Mouse (Mus musculus) CD4-positive, CD25-positive, alpha-beta regulatory T cell, adult 2 months (primary cell): Measurements from ENCODE around the gene Hal.

Source experiments
- DNase-seq: peaks from one replicate; pipeline ENCODE4 v3.0.0-alpha.2; 2012; ENCODE audit warnings: low read depth, low spot score

The Hal gene

DNA sequence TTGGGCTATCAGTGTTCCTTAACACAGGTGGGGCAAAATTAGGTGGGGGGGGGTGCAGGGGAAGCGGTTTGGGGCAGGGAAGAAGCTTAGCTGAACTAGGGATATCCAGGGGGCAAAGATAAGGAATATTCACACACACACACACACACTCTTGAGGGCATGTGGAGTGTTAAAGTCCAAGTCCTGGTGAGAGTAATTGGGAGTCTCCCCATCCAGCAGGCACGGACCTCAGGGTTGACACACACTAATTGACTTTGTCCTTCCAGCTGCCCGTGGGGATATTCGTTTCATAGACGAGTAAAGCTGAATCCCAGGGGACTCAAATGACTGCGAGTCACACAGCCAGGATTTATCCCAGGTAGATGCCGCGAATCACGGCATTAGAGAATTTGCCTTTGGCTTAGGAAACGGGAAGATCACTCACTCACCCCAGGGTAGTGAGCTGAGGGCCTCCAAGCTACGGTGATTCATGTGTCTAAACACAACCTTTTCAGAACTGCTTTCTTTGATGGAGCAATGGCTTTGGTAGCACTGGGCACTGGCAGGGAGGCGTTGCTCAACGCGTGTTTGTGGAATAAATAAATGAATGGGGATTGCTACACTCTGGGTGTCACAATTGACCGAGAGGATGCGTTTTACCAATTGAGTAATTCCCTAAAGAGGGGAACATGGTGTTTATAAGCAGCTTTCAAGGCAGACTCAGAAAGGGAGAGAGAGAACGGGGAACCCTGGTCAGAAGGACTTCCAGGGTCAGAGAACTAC lies at the start of gene Hal:
TSS of gene Hal (plus strand) at position 703 of the 762 bp plus-strand sequence.
- no peak for DNase-seq

DNA sequence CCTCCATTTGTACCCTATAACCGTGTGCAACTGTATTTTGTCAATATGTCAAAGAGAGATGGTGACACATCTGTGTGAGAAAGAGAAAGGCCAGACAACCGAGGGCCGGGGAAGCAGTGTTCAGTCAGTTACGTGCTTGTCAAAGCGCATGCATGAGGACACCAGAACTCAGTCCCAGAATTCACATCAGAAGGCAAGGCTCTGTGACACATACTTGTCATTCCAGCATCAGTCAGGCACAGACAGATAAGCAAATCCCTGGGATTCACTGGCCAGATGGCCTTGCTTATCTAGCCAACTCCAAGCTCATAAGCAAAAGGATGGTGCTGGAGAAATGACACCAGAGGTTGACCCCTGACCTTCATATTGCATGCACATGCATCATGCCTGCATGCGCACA lies 47.1 kb upstream of the Hal start:
- no peak for DNase-seq

DNA sequence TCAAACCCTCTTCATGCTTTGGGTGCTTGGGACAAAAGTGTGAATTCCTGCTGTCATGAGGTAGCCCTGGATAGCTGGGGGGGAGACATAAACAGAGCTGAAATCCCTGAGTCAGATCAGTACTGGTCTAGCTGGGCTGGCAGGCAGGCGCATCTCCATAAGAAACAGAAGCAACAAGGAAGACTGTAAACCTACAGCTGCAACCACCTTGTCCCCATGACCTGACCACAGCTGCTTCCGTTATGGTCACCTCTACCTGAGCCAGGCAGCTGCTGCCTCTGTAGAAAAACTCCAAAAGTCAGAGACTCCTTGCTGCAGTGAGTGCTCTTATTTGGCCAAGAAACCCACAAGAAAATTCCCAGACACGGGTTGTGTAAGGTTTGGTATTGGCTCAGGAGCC lies 46.4 kb upstream of the Hal start:
- no peak for DNase-seq

- DNase-seq, result peak; percentile 38
Observed at GRCm38 (mm10) chr10:93444407-93444806, 44.2 kb upstream of the Hal start.

DNA sequence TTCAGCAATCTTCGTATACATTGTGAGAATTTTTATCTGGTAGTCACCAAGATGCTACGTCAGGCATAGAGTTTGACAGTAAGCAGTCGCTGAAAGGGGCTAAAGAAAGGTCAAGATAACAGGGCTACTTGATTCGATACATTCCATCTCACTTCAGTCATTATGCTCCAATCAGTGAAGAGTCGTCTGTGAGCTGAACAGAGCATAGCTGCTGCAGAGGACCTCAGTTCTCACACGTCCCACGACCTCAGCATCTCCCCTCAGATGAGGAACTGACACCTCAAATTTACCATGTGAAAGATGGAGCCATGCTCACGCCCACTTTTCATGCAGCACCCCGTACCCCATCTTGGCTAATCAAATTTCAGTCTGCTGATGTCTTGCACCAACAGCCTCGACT lies 41.2 kb upstream of the Hal start:
- DNase-seq, result no peak

DNA sequence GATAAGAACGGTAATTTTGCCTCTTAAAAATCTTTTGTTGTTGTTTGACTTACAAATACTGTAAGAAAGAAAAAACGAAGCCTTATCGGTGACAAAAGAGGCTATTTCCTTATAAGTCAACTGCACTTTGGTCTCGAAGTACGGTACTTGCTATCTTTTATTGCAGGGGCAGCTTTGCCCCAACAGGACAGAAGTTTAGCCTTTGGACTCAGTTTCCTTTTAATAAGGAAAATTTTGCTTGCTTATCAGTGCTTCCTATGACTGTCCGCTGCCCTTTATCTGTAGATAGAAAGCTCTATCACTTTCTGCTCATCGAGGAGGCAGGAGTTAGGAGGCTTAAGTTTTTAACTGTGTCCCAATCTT lies 33.9 kb upstream of the Hal start:
- DNase-seq, result no peak

GRCm38 (mm10) chr10:93460106-93460505 lies 28.5 kb upstream of the Hal start:
- no peak for DNase-seq

GRCm38 (mm10) chr10:93462692-93463382 lies 25.7 kb upstream of the Hal start:
- no peak for DNase-seq

- no peak for DNase-seq
Observed at GRCm38 (mm10) chr10:93463611-93464010, 25.0 kb upstream of the Hal start.

GRCm38 (mm10) chr10:93467259-93467658 lies 21.3 kb upstream of the Hal start:
- DNase-seq, result no peak

- peak; percentile 66 for DNase-seq
Observed at GRCm38 (mm10) chr10:93467791-93468190, 20.8 kb upstream of the Hal start.

GRCm38 (mm10) chr10:93471415-93471814 lies 17.2 kb upstream of the Hal start:
- DNase-seq, result peak; percentile 91

GRCm38 (mm10) chr10:93484511-93484910 lies 4.1 kb upstream of the Hal start:
- no peak for DNase-seq

DNA sequence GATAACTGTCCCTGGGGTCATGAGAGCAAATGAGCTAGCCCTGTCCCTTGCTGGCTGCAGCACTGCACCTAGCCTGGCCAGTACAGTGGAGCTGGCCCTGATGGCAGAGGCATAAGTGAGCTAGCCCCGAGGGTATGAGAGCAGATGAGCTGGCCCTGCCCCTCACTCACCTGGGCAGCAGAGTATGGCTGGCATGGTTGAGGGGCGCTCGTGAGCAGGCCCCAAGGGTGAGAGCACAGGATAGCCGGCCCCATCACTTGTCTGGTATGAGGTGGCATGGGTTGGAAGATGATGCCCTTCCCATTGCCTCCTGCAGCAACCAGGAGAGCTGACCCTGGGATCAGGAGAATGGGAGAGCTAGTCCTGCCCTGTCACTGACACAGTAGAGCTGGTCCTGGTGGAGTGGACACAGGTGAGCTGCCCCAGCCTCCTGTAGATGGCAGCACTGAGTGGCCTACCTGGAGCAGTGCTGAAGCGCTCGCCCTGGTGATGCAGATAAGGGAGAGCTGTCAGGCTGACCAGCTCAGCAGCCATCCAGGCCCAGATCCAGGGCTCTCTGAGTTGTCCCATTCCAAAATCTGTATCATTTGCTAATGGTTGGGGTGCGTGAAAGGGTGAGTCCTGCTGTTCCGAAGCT lies 3.4 kb upstream of the Hal start:
- peak; percentile 73 for DNase-seq

GRCm38 (mm10) chr10:93486622-93487021 lies 1.9 kb upstream of the Hal start:
- DNase-seq, result peak; percentile 26

GRCm38 (mm10) chr10:93488828-93489226 lies 259 bp downstream of the Hal start:
- no peak for DNase-seq

DNA sequence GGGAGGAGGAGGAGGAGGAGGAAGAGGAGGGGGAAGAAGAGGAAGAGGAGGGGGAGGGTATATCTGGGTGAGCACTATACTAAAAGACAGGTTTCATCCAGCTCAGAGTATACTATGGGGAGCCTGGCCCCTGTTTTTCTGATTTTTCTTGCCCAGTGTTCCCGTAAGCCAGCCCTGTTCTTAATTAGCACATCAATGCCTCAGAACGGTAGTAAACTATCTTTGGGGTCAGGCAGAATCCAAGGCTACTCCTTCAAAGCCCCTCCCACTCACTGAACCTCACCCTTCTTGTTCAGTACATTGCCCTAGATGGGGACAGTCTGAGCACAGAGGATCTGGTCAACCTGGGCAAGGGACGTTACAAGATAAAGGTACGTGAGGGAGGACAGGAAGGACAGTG lies 1.9 kb downstream of the Hal start:
- no peak for DNase-seq

GRCm38 (mm10) chr10:93500864-93501263 lies 12.3 kb downstream of the Hal start:
- DNase-seq, result peak; percentile 16

DNA sequence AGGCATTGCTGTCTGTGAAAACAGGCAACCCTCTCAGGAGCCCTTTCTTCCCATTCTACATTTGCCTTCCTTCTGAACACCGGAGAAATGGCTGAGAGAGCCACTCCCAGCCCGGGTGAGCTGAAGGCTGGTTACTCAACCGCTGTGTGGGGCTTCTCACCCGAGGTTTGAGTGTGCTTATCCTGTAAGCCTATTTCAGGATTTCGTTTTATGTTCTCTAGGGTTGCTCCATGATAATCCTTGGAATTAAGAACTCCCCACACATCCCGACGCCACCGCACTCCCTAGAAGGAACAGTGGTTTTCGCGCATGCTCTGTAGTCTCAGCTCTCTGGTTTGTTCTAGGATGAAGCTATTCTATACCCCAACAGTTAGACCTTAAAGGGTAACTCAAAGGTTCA lies 12.8 kb downstream of the Hal start:
- no peak for DNase-seq

DNA sequence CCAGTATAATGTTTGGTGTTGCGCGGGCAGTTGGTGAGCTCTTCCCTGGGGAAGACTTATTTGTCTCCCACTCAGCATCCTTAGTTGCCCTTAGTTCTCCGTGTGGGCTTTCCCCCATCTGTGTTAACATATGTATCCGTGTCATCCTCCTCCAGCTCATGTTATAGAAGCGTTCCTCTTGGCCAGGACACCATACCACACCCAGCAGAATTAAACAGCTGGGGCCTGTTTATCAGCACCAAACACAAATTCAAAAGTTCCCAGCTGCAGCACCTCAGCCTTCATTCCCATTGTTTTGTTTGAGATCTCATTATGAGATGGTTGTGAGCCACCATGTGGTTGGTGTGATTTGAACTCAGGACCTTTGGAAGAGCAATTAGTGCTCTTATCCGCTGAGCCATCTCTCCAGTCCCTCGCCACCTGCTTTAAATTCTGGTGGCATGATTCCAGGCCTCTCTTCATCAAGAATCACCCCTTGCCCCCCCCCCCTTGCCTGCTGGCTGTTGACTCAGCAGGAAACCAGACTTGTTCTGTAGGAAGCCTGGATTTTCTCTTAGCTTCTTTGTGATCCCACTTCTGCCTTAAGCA lies 19.9 kb downstream of the Hal start:
- DNase-seq, result no peak

GRCm38 (mm10) chr10:93509532-93510153 lies 21.1 kb downstream of the Hal start:
- no peak for DNase-seq

DNA sequence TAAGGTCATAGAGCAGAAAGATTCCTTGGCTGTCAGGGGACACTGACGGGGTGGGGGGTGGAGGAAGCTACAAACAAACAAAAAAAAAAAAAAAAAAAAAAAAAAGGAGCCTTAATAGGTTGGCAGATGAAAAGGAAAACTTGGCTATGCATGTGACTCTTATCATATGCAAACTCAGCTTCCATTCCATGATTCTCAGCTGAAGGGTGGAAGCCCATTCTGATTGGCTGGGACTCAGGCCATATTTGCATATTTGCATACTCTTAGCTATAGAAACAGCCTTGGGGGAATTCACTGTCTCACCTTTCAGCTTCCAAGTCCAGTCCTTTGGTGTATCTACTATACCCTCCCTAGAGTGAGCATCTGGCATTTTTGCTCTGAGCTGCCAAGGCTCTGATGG lies 26.9 kb downstream of the Hal start:
- DNase-seq, result no peak
